Mouse (Mus musculus) midbrain, embryonic 12.5 days (tissue): Measurements from ENCODE around the gene Dclk1. TPM values are rescaled to one million over a fixed set of nuclear protein-coding genes. Genes with fewer than 3 reads are reported as not detected.
"Not testable (repeated sequence)": the region's sequence is repeated elsewhere in the genome, so short reads cannot be mapped to it uniquely, and the experiment has no call there.

ENCODE experiments used
- ATAC-seq: fragments of 200-750 bp; cut with Nextera tagmentation; 2 replicates; pipeline ENCODE4 v1.8.0; 2017; ENCODE audit warnings: low read depth, moderate TSS enrichment, moderate library complexity; ENCODE audit not compliant: low FRiP score
- H3K27ac ChIP-seq: fragments of 300-500 bp; sonication (generic); replicated peaks from 2 replicates; pipeline ENCODE4 v1.5.1; 2016; ENCODE audit warnings: mild to moderate bottlenecking
- H3K27me3 ChIP-seq: fragments of 300-500 bp; sonication (generic); 2 replicates; pipeline ENCODE4 v1.6.1; 2016; ENCODE audit warnings: mild to moderate bottlenecking
- H3K36me3 ChIP-seq: fragments of 300-500 bp; sonication (generic); 2 replicates; pipeline ENCODE4 v1.6.1; 2016
- H3K4me1 ChIP-seq: fragments of 300-500 bp; sonication (generic); 2 replicates; pipeline ENCODE4 v1.6.1; 2016
- H3K4me2 ChIP-seq: fragments of 300-500 bp; sonication (generic); replicated peaks from 2 replicates; pipeline ENCODE4 v1.6.1; 2016; ENCODE audit warnings: mild to moderate bottlenecking, moderate library complexity
- H3K4me3 ChIP-seq: fragments of 300-500 bp; sonication (generic); 2 replicates; pipeline ENCODE4 v1.5.1; 2016; ENCODE audit warnings: mild to moderate bottlenecking
- H3K9ac ChIP-seq: fragments of 300-500 bp; sonication (generic); replicated peaks from 2 replicates; pipeline ENCODE4 v1.6.1; 2016; ENCODE audit warnings: mild to moderate bottlenecking, moderate library complexity
- H3K9me3 ChIP-seq: fragments of 300-500 bp; sonication (generic); 2 replicates; pipeline ENCODE4 v1.6.1; 2016; ENCODE audit warnings: mild to moderate bottlenecking
- WGBS: fragments of 180-500 bp; shearing (Covaris S2); methylation state at CpG from one replicate; pipeline ENCODE4 v1.1.7; 2016; 5-methylcytosine and 5-hydroxymethylcytosine counted together
- polyA plus RNA-seq: library from polyadenylated mRNA; unstranded; fragments of >200 nt; fragmentation: Nextera tagmentation; extraction: Ambion mirVana; gene quantifications from 2 replicates; pipeline ENCODE4 v1.2.1, GENCODE M21; 2016

Dclk1 gene
- 157 and 165 TPM in 2 replicates for polyA plus RNA-seq

DNA sequence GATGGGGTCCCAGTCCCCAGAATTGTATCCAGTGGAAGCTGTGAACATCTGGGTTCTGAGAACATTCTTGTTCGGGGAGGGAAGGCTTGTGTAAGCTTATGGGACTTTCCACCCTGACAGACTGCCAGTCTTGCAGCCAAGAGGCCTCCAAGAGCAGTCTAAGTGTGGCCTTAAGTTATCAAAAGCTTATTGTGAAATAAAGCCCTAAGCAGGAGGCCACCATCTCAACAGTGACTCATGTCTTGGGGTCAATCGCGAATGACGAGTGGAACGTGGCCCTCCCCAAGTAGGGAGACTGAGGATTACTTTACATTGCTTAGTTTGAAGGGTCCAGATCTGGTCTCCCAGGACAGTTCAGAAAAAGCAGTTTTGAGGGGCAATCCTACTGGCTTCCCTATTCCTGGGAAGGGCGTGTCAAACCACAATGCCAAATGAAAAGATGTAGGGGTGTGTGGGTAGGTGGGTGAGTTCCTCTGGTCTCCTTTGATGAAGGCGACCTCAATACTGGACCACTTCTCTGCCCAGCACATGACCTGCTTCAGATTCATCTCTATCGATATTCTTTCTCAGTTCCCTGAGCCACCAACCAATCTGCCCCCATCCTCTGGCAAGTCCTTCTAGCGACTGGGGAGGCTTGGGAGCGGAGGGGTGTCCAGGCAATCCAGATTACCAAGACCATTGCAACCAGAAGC, at the start of gene Dclk1:
Gene Dclk1, plus strand, starts transcription at position 635 of the 692 bp plus-strand sequence.
- 33% methylated on average over 10 of the region's 10 CpGs for WGBS
- peak within 1 kb of the TSS; percentile 98 for H3K27ac ChIP-seq
- no peak; the same call in 1 of the 2 replicates for ATAC-seq
- H3K4me2 ChIP-seq, result peak within 1 kb of the TSS; percentile 73
- peak within 1 kb of the TSS; percentile 80 for H3K4me3 ChIP-seq
- H3K9me3 ChIP-seq, result no peaks in the 10 kb centered on the region
- peaks cover under 1% of the 10 kb centered on the region; the same call in 1 of the 2 replicates for H3K36me3 ChIP-seq
- peaks cover 19% of the 10 kb centered on the region for H3K4me1 ChIP-seq
- H3K9ac ChIP-seq, result peak within 1 kb of the TSS; percentile 97
- 0 out of 2 replicates have a peak, but pooled peaks cover 4% of the 10 kb centered on the region for H3K27me3 ChIP-seq

DNA sequence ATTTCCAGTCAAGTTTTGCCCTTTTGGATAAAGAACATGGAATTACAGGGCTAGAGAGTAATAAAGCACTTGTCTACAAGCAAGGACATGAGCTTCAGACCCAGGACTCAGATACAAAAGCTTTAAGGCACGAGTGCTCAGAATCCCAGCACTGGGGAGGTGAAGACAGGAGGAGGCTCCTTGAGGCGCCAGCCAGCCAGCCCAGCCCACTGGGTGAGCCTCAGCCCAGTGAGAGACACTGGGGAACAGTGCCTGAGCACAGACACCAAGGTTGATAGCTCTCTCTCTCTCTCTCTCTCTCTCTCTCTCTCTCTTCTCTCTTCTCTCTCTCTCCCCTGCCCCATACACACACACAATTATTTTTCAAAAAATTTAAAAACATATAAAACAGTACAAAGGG, 48.8 kb upstream of the Dclk1 start:
- H3K27ac ChIP-seq, result no peak overlapping the region
- no peaks in the 10 kb centered on the region for H3K27me3 ChIP-seq
- H3K36me3 ChIP-seq, result no peaks in the 10 kb centered on the region
- H3K9ac ChIP-seq, result no peak overlapping the region
- no peaks in the 10 kb centered on the region for H3K4me1 ChIP-seq
- H3K4me3 ChIP-seq, result no peak overlapping the region
- H3K4me2 ChIP-seq, result no peak overlapping the region
- 69% methylated on average over 2 of the region's 2 CpGs for WGBS
- ATAC-seq, result no peak
- H3K9me3 ChIP-seq, result no peaks in the 10 kb centered on the region

DNA sequence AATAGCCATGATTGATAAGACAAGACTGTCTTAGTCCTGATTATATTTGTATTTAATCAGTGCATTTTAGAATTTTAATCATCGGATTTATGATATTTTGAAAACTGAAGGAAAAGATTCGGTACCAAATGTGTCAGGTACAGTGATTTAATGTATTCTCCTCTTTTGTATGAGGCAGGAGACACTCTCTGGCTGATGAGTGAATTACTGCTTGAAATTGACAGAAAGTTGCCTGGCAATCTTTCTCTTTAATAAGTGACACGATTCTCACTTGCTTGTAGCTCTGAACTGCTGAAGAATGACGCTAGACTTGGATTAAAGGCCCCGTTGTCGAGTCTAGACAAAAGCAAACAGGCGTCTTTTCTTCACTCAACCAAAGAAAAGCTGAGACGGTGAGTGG, 47.4 kb upstream of the Dclk1 start:
- no peak for ATAC-seq
- no peak overlapping the region for H3K27ac ChIP-seq
- H3K36me3 ChIP-seq, result no peaks in the 10 kb centered on the region
- H3K4me2 ChIP-seq, result no peak overlapping the region
- no peaks in the 10 kb centered on the region for H3K9me3 ChIP-seq
- no peak overlapping the region for H3K4me3 ChIP-seq
- no peaks in the 10 kb centered on the region for H3K4me1 ChIP-seq
- no peak overlapping the region for H3K9ac ChIP-seq
- no peaks in the 10 kb centered on the region for H3K27me3 ChIP-seq
- WGBS, result 57% methylated on average over 8 of the region's 8 CpGs

DNA sequence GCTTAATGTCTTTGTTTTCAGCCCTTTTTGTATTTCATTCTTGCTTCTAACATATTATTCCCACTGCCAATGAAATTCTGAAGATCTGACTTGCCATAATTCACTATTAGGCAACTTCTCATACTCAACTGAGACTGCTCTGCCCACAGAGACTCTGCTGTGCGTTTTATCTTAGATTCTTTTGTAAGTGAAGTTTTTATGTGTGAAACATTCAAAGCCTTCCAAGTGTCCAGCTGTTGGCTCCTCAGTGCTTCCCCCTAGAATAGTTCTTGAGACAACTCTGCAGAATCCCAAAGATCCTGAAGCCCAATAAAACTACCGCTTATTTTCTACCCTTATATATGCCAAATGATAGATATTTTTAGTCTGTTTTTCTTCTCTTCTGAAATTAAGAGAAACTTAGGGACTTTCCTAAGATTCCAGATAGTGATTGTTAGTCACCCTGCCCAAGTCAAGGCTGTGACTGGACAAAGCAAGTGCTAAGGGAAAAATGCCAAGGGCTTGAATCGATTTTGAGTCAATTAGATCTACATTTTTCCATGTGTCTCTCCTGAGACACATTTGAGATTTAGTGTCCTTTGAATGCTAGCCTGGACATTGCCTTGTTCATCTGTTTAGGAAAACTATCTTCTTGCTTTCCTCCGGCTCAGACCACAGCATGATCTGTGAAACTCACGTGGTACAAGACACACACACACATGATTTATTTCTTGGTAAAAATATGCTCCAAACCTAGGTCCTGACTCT, 46.4 kb upstream of the Dclk1 start:
- Histone ChIP-seq H3K27ac (no peak overlapping the region), H3K4me2 (no peak overlapping the region), H3K4me3 (no peak overlapping the region), H3K4me1 (no peaks in the 10 kb centered on the region), H3K36me3 (no peaks in the 10 kb centered on the region), H3K27me3 (no peaks in the 10 kb centered on the region), H3K9ac (no peak overlapping the region), H3K9me3 (no peaks in the 10 kb centered on the region)
- 90% methylated on average over 5 of the region's 5 CpGs for WGBS
- no peak for ATAC-seq

DNA sequence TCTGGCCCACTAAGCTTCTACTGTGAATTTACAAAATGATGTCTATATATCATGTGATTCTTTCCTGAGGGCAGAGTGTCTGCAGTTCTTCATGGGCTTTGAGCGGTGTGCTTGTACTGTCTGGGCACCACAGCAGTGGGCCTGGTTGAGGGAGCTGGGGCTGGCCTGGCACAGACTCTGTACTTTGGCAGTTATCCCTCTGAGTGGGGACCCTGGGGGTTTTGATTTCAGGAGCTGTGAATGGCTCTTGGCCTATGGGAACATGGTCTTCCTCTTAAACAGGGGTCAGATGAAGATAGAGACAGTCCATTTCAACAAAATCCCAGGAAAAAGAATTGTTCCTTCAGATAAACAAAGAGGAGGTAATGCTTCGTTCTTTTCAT, 45.8 kb upstream of the Dclk1 start:
- WGBS, result 94% methylated on average over 2 of the region's 2 CpGs
- Histone ChIP-seq H3K4me2 (no peak overlapping the region), H3K27me3 (no peaks in the 10 kb centered on the region), H3K36me3 (no peaks in the 10 kb centered on the region), H3K9me3 (no peaks in the 10 kb centered on the region), H3K27ac (no peak overlapping the region), H3K4me3 (no peak overlapping the region), H3K4me1 (no peaks in the 10 kb centered on the region), H3K9ac (no peak overlapping the region)
- ATAC-seq, result no peak

DNA sequence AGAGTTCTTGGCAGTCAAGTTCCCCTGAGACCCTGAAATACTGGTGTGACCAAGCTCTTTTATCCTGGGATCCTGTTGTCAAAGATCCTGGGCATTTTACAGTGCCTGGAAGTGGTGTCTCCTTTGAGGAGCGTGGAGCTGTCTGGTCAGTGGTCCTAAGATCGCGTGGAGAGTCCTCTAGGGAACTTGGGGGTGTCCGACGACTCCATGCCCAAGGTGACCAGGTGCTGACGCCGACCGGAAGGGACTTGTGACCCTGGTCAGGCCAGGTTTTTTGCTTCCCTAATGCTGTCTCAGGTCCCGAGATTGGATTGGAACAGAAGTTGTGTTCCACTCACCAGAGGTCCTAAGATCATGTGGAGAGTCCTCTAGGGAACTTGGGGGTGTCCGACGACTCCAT, 38.5 kb upstream of the Dclk1 start:
- not testable (repeated sequence) for H3K27me3 ChIP-seq, H3K9me3 ChIP-seq, H3K4me3 ChIP-seq, H3K9ac ChIP-seq, ATAC-seq, H3K4me2 ChIP-seq, H3K36me3 ChIP-seq, H3K27ac ChIP-seq, H3K4me1 ChIP-seq
- 95% methylated on average over 11 of the region's 11 CpGs for WGBS

DNA sequence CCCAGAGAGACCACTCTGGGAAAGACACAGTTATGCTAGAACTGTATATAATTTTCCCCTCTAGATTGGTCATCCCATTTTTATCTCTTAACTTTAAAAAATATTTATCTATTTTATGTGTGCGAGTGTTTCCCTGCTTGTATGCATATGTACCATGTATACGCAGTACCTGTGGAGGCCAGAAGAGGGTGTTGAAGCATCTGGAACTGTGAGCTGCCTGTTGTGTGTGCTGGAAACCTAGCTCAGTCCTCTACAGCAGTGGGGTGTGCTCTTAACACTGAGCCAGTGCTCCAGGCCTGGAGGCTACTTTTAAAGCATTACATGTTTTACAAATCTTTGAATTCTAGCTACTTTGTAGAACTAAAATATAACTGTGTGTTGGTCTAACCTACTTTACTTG, 35.8 kb upstream of the Dclk1 start:
- Histone ChIP-seq H3K9ac (no peak overlapping the region), H3K4me3 (no peak overlapping the region), H3K4me2 (no peak overlapping the region), H3K27ac (no peak overlapping the region), H3K36me3 (no peaks in the 10 kb centered on the region), H3K9me3 (no peaks in the 10 kb centered on the region), H3K4me1 (no peaks in the 10 kb centered on the region; the same call in 1 of the 2 replicates), H3K27me3 (no peaks in the 10 kb centered on the region)
- ATAC-seq, result no peak
- WGBS, result 97% methylated on average over 2 of the region's 2 CpGs

DNA sequence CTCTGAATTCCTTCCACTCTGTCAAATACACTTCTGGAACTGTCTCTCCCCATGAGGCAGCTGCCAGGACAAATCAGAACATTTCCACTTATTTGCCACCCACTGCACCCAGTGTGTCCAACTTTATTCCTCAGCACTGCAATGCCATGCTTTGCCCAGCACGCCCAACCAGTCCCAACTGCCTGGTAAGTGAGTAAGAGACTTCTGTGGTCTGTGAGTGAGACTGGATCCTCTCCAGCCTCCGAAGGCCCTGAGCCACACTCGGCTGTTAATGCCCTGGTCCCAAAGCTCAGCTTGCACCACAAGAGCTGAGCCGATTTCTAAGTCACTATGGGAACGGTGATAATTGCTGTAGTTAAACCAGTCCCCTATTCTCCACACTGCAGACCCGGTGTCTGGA, 34.5 kb upstream of the Dclk1 start:
- Histone ChIP-seq H3K4me1 (peaks cover 2% of the 10 kb centered on the region; the same call in 1 of the 2 replicates), H3K4me2 (no peak overlapping the region), H3K27ac (no peak overlapping the region), H3K27me3 (no peaks in the 10 kb centered on the region), H3K4me3 (no peak overlapping the region), H3K36me3 (no peaks in the 10 kb centered on the region), H3K9me3 (no peaks in the 10 kb centered on the region), H3K9ac (no peak overlapping the region)
- ATAC-seq, result no peak
- whole genome bisulfite sequencing, result 59% methylated on average over 6 of the region's 6 CpGs

DNA sequence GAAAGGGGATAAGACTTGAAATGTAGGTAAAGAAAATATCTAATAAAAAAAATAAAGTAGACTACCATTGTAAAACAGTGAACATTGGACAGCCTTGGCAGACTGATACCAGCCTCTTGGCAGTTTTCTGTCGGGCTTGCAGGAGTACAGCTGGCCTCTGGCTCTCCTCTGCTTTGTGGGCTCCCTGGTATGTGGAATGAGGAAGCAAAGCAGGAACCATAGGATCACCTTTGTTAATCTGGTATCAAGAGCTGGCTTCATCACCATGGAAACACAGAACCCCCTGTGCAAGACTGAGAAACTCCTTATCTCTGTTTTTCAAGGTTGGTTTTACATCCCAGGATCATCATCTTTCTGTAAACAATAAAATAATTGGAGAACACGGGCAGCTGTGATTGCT, 29.9 kb upstream of the Dclk1 start:
- H3K4me2 ChIP-seq, result no peak overlapping the region
- no peak for ATAC-seq
- H3K9ac ChIP-seq, result no peak overlapping the region
- H3K4me1 ChIP-seq, result peaks cover 13% of the 10 kb centered on the region; the same call in 1 of the 2 replicates
- H3K4me3 ChIP-seq, result no peak overlapping the region
- no peak overlapping the region for H3K27ac ChIP-seq
- no peaks in the 10 kb centered on the region for H3K36me3 ChIP-seq
- no peaks in the 10 kb centered on the region for H3K9me3 ChIP-seq
- 21% methylated on average over 2 of the region's 2 CpGs for WGBS
- no peaks in the 10 kb centered on the region for H3K27me3 ChIP-seq

DNA sequence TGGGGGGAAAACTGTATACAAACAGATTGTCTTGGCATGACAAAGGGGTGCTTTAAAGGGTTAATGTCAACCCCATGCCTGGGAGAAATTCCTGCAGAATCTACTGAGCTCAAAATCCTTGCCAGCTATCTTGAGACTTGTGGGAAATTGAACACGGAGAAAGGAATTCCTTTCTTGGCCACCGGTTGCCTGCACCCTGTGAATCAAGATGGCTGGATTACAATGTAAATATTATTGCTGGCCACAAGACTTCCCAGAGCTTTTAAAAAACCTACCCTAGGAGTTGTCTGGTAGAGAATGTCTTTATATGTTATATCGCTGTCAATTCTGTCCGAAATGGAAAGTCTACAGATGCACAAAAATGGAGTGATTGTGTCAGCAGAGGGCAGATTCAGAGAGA, 28.4 kb upstream of the Dclk1 start:
- Histone ChIP-seq H3K9me3 (no peaks in the 10 kb centered on the region), H3K9ac (no peak overlapping the region), H3K36me3 (no peaks in the 10 kb centered on the region), H3K4me3 (no peak overlapping the region), H3K4me1 (peaks cover 13% of the 10 kb centered on the region; the same call in 1 of the 2 replicates), H3K27me3 (no peaks in the 10 kb centered on the region), H3K4me2 (no peak overlapping the region), H3K27ac (no peak overlapping the region)
- no peak for ATAC-seq
- WGBS, result 54% methylated on average over 4 of the region's 4 CpGs

DNA sequence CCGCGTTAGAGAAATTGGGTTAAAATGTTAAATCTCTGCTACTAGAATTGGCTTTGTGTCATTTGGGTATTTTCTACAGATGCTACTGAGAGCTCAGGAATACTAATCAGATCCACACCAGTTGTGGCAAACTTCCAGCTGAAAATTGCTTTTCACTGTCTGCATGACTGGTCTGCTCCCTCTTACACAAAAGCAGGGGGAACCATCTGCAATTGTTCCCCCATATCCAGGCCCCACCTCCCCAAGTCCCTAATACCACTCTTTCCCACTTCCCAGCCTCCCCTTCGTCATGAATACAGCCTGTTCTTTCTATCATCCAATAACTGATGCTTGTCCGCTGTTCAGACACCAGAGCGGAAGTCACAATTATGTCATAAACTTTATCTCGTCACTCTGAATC, 27.8 kb upstream of the Dclk1 start:
- Histone ChIP-seq H3K4me3 (no peak overlapping the region), H3K27me3 (no peaks in the 10 kb centered on the region), H3K27ac (no peak overlapping the region), H3K9ac (no peak overlapping the region), H3K36me3 (no peaks in the 10 kb centered on the region), H3K4me2 (no peak overlapping the region), H3K9me3 (no peaks in the 10 kb centered on the region), H3K4me1 (peaks cover 13% of the 10 kb centered on the region; the same call in 1 of the 2 replicates)
- 68% methylated on average over 6 of the region's 6 CpGs for WGBS
- no peak for ATAC-seq

DNA sequence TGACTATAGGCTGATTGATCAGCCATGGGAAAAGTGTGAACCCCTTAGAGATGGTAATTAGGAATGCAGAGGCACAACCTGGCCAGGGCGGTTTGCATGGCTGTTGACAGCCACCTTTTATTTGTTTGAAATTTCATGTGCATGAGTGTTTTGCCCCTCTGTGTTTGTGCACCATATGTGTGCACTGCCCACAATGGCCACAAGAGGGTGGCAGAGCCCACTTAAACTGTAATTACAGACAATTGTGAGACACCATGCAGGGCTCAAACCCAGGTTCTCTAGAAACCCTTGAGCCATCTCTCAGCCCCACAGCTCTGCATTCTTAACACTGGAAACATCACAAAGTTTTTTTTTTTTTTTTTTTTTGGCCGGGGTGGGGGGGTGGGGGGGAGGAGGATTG, 19.7 kb upstream of the Dclk1 start:
- H3K36me3 ChIP-seq, result no peaks in the 10 kb centered on the region
- H3K4me3 ChIP-seq, result no peak overlapping the region
- WGBS, result 93% methylated on average over 2 of the region's 2 CpGs
- no peak for ATAC-seq
- no peak overlapping the region for H3K4me2 ChIP-seq
- no peak overlapping the region for H3K9ac ChIP-seq
- no peak overlapping the region for H3K27ac ChIP-seq
- H3K4me1 ChIP-seq, result peaks cover 13% of the 10 kb centered on the region
- H3K27me3 ChIP-seq, result no peaks in the 10 kb centered on the region
- H3K9me3 ChIP-seq, result 0 out of 2 replicates have a peak, but pooled peaks cover 2% of the 10 kb centered on the region
